Mouse (Mus musculus): ENCODE measurements around the gene Fiz1. TPM values are rescaled to one million over a fixed set of nuclear protein-coding genes. Genes with fewer than 3 reads are reported as not detected.

Fiz1 gene
- polyA plus RNA-seq, 1 experiment from 2014 or later, result 37.0 TPM

- H3K9me3 ChIP-seq (replicated peaks), result no peaks in the 10 kb centered on the region
- peaks cover 74% of the 10 kb centered on the region for H3K4me1 ChIP-seq
- no peak for ATAC-seq (ENCODE audit: low FRiP score)
- peaks cover 24% of the 10 kb centered on the region for H3K27me3 ChIP-seq (replicated peaks)
- no peaks in the 10 kb centered on the region for H3K36me3 ChIP-seq
- H3K4me2 ChIP-seq, result peak overlapping the region; percentile 92
- peak overlapping the region; percentile 41; the same call in 1 of the 2 replicates for H3K27ac ChIP-seq (replicated peaks)
- WGBS, result 8% methylated on average over 32 of the region's 32 CpGs
- H3K9ac ChIP-seq (replicated peaks), result peak overlapping the region; percentile 85
- peak overlapping the region; percentile 66 for H3K4me3 ChIP-seq (replicated peaks)
Measured at GRCm38 (mm10) chr7:5053456-5054179, 39.1 kb upstream of the Fiz1 start.

GRCm38 (mm10) chr7:5052931-5053343 lies 38.4 kb upstream of the Fiz1 start:
- H3K4me3 ChIP-seq (replicated peaks), result peak overlapping the region; percentile 66
- peak overlapping the region; percentile 92 for H3K4me2 ChIP-seq
- peaks cover 24% of the 10 kb centered on the region for H3K27me3 ChIP-seq (replicated peaks)
- 3% methylated on average over 44 of the region's 45 CpGs for WGBS
- no peak for ATAC-seq (ENCODE audit: low FRiP score)
- H3K36me3 ChIP-seq, result no peaks in the 10 kb centered on the region
- H3K27ac ChIP-seq (replicated peaks), result peak overlapping the region; percentile 52
- H3K9me3 ChIP-seq (replicated peaks), result no peaks in the 10 kb centered on the region
- peak overlapping the region; percentile 85 for H3K9ac ChIP-seq (replicated peaks)
- peaks cover 67% of the 10 kb centered on the region for H3K4me1 ChIP-seq

- Histone ChIP-seq H3K4me3 (replicated peaks) (peak overlapping the region; percentile 66), H3K9me3 (replicated peaks) (no peaks in the 10 kb centered on the region), H3K4me1 (peaks cover 62% of the 10 kb centered on the region), H3K27me3 (replicated peaks) (peaks cover 24% of the 10 kb centered on the region), H3K9ac (replicated peaks) (peak overlapping the region; percentile 85), H3K27ac (replicated peaks) (peak overlapping the region; percentile 52), H3K4me2 (peak overlapping the region; percentile 92), H3K36me3 (no peaks in the 10 kb centered on the region)
- WGBS, result 3% methylated on average over 12 of the region's 12 CpGs
- no peak for ATAC-seq (ENCODE audit: low FRiP score)
Measured at GRCm38 (mm10) chr7:5052438-5052837, 37.9 kb upstream of the Fiz1 start.

GRCm38 (mm10) chr7:5051193-5052192 lies 37.0 kb upstream of the Fiz1 start, which contains the start of gene Zfp580:
Gene Zfp580, plus strand, starts transcription at chr7:5051538.
- peaks cover 24% of the 10 kb centered on the region for H3K27me3 ChIP-seq (replicated peaks)
- H3K4me2 ChIP-seq, result peak within 1 kb of the TSS; percentile 92
- peak within 1 kb of the TSS; percentile 66 for H3K4me3 ChIP-seq (replicated peaks)
- peaks cover 56% of the 10 kb centered on the region for H3K4me1 ChIP-seq
- H3K9me3 ChIP-seq (replicated peaks), result no peaks in the 10 kb centered on the region
- ATAC-seq (ENCODE audit: low FRiP score), result peak; percentile 77
- H3K36me3 ChIP-seq, result no peaks in the 10 kb centered on the region
- peak within 1 kb of the TSS; percentile 90 for H3K27ac ChIP-seq (replicated peaks)
- H3K9ac ChIP-seq (replicated peaks), result peak within 1 kb of the TSS; percentile 85
- under 1% methylated on average over 65 of the region's 65 CpGs for WGBS

- Histone ChIP-seq H3K27ac (replicated peaks) (no peak overlapping the region), H3K4me2 (no peak overlapping the region), H3K36me3 (no peaks in the 10 kb centered on the region), H3K27me3 (replicated peaks) (no peaks in the 10 kb centered on the region), H3K9ac (replicated peaks) (no peak overlapping the region), H3K9me3 (replicated peaks) (no peaks in the 10 kb centered on the region), H3K4me3 (replicated peaks) (no peak overlapping the region), H3K4me1 (peaks cover 15% of the 10 kb centered on the region)
- ATAC-seq (ENCODE audit: low FRiP score), result no peak
- WGBS, result 30% methylated on average over 2 of the region's 2 CpGs
Measured at GRCm38 (mm10) chr7:5047313-5047712, 32.8 kb upstream of the Fiz1 start.

- Histone ChIP-seq H3K4me1 (peaks cover 10% of the 10 kb centered on the region), H3K27me3 (replicated peaks) (no peaks in the 10 kb centered on the region), H3K4me2 (no peak overlapping the region), H3K4me3 (replicated peaks) (no peak overlapping the region), H3K36me3 (no peaks in the 10 kb centered on the region), H3K9ac (replicated peaks) (no peak overlapping the region), H3K27ac (replicated peaks) (no peak overlapping the region), H3K9me3 (replicated peaks) (no peaks in the 10 kb centered on the region)
- 70% methylated on average over 2 of the region's 2 CpGs for WGBS
- no peak for ATAC-seq (ENCODE audit: low FRiP score)
Measured at GRCm38 (mm10) chr7:5046112-5046511, 31.6 kb upstream of the Fiz1 start.

GRCm38 (mm10) chr7:5044981-5045380 lies 30.5 kb upstream of the Fiz1 start:
- 86% methylated on average over 2 of the region's 2 CpGs for WGBS
- H3K4me2 ChIP-seq, result no peak overlapping the region
- no peaks in the 10 kb centered on the region for H3K27me3 ChIP-seq (replicated peaks)
- no peak for ATAC-seq (ENCODE audit: low FRiP score)
- no peaks in the 10 kb centered on the region for H3K9me3 ChIP-seq (replicated peaks)
- no peak overlapping the region for H3K4me3 ChIP-seq (replicated peaks)
- 0 out of 2 replicates have a peak, but pooled peaks cover under 1% of the 10 kb centered on the region for H3K4me1 ChIP-seq
- no peak overlapping the region for H3K9ac ChIP-seq (replicated peaks)
- H3K27ac ChIP-seq (replicated peaks), result no peak overlapping the region
- no peaks in the 10 kb centered on the region for H3K36me3 ChIP-seq

- no peaks in the 10 kb centered on the region for H3K27me3 ChIP-seq (replicated peaks)
- H3K36me3 ChIP-seq, result peaks cover 17% of the 10 kb centered on the region
- 34% methylated on average over 5 of the region's 5 CpGs for WGBS
- no peak for ATAC-seq (ENCODE audit: low FRiP score)
- no peaks in the 10 kb centered on the region for H3K9me3 ChIP-seq (replicated peaks)
- peak overlapping the region; percentile 68 for H3K4me2 ChIP-seq
- peak overlapping the region; percentile 61 for H3K4me3 ChIP-seq (replicated peaks)
- peaks cover 22% of the 10 kb centered on the region for H3K4me1 ChIP-seq
- peak overlapping the region; percentile 74 for H3K9ac ChIP-seq (replicated peaks)
- H3K27ac ChIP-seq (replicated peaks), result peak overlapping the region; percentile 99
Measured at GRCm38 (mm10) chr7:5038940-5039339, 24.4 kb upstream of the Fiz1 start.

- H3K27me3 ChIP-seq (replicated peaks), result no peaks in the 10 kb centered on the region
- H3K9me3 ChIP-seq (replicated peaks), result no peaks in the 10 kb centered on the region
- peak within 1 kb of the TSS; percentile 74 for H3K9ac ChIP-seq (replicated peaks)
- peak within 1 kb of the TSS; percentile 99 for H3K27ac ChIP-seq (replicated peaks)
- peaks cover 22% of the 10 kb centered on the region for H3K4me1 ChIP-seq
- peak; percentile 94 for ATAC-seq (ENCODE audit: low FRiP score)
- H3K4me3 ChIP-seq (replicated peaks), result peak within 1 kb of the TSS; percentile 61
- under 1% methylated on average over 48 of the region's 48 CpGs for WGBS
- H3K4me2 ChIP-seq, result peak within 1 kb of the TSS; percentile 68
- H3K36me3 ChIP-seq, result peaks cover 24% of the 10 kb centered on the region
Measured at GRCm38 (mm10) chr7:5038109-5038732, 23.7 kb upstream of the Fiz1 start, which contains the start of gene Zfp784. Gene Zfp784, minus strand, starts transcription at chr7:5038446.

- H3K4me2 ChIP-seq, result peak overlapping the region; percentile 68
- H3K27ac ChIP-seq (replicated peaks), result peak overlapping the region; percentile 99
- H3K36me3 ChIP-seq, result peaks cover 32% of the 10 kb centered on the region
- H3K27me3 ChIP-seq (replicated peaks), result no peaks in the 10 kb centered on the region
- peak overlapping the region; percentile 61 for H3K4me3 ChIP-seq (replicated peaks)
- peaks cover 22% of the 10 kb centered on the region for H3K4me1 ChIP-seq
- WGBS, result 81% methylated on average over 8 of the region's 8 CpGs
- ATAC-seq (ENCODE audit: low FRiP score), result no peak
- H3K9me3 ChIP-seq (replicated peaks), result no peaks in the 10 kb centered on the region
- H3K9ac ChIP-seq (replicated peaks), result 0 out of 2 replicates have a peak overlapping the region, but pooled peaks have one; percentile 74
Measured at GRCm38 (mm10) chr7:5037467-5037866, 23.0 kb upstream of the Fiz1 start.

GRCm38 (mm10) chr7:5037026-5037425 lies 22.5 kb upstream of the Fiz1 start:
- Histone ChIP-seq H3K4me3 (replicated peaks) (peak overlapping the region; percentile 61; the same call in 1 of the 2 replicates), H3K27me3 (replicated peaks) (no peaks in the 10 kb centered on the region), H3K4me1 (peaks cover 22% of the 10 kb centered on the region), H3K9ac (replicated peaks) (no peak overlapping the region), H3K9me3 (replicated peaks) (no peaks in the 10 kb centered on the region), H3K36me3 (peaks cover 36% of the 10 kb centered on the region), H3K27ac (replicated peaks) (0 out of 2 replicates have a peak overlapping the region, but pooled peaks have one; percentile 99), H3K4me2 (peak overlapping the region; percentile 68)
- ATAC-seq (ENCODE audit: low FRiP score), result no peak
- 94% methylated on average over 7 of the region's 7 CpGs for WGBS
